23 mouse cellular contexts compared by ENCODE assay signal in the genomic region with DNA sequence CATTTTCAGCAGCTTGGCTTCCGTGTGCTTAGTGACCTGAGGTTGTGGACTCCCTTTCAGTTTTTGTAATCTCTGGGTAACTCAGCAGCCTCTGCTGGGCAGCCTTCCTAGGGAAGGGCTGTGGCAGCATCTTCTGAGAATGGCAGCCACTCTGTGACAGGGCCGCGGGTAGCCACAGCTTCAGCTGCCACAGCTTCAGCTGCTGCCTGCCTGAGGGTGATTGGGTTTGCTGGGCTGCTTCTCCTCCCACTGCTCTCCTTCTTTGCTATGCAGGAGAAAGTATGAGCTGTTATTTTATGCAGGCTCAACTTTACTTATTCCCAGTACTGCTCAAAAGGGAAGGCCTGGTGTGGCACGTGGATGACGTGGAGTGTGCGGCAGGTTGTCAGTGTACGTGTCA. TPM values are rescaled to one million over a fixed set of nuclear protein-coding genes. Genes with fewer than 3 reads are reported as not detected.
A peak's percentile ranks its signal among the peaks of the same experiment; 100 is the strongest.
DNase-seq lines count a peak whose midpoint lies in the region; ATAC-seq and TF ChIP-seq lines count a peak whose summit lies in the region.
"Had no signal": no experiment of that assay in that cellular context is flagged by ENCODE, and none has a peak within 500 bp of the region (broad histone marks: within the 10 kb centered on the region; RNA-seq: fewer than 3 reads in every experiment).

No protein-coding gene starts in this region.

- no peak for TF ChIP-seq POLR2A in myocyte (IDR thresholded peaks at IDR 0.05; ENCODE audit: insufficient read length, low read depth)

- H3K27me3 ChIP-seq in hindbrain, postnatal 0 days (ENCODE audit: insufficient read depth, low read length) = no peaks in the 10 kb centered on the region
- H3K27me3 ChIP-seq in hindbrain, embryonic 10.5 days (ENCODE audit: insufficient read depth, poor library complexity, severe bottlenecking) = no peaks in the 10 kb centered on the region
- peaks cover 36% of the 10 kb centered on the region for H3K27me3 ChIP-seq in myocyte (ENCODE audit: control insufficient read depth, insufficient read depth, insufficient read length)

- peak; percentile 3 for DNase-seq in hindbrain, postnatal 0 days (ENCODE audit: low spot score)
- DNase-seq in hindbrain, embryonic 10.5 days (ENCODE audit: low spot score) = no peak
- no peak for DNase-seq in cerebellum, adult 11-12 months
- DNase-seq: adrenal gland, adult 2 months; adrenal gland, adult 8-10 months; adrenal gland, postnatal 10 days; adrenal gland, postnatal 14 days; adrenal gland, postnatal 25 days; adrenal gland, postnatal 36 days; B cell, adult 2 months; cerebellum, adult 11 months; cerebellum, adult 18-20 months; cerebellum, adult 2 months had no signal

- H3ac ChIP-seq in myocyte (ENCODE audit: control insufficient read depth, insufficient read length) = no peak overlapping the region

- H3K4me1 ChIP-seq in hindbrain, postnatal 0 days (ENCODE audit: insufficient read depth, low read length) = no peaks in the 10 kb centered on the region
- no peaks in the 10 kb centered on the region for H3K4me1 ChIP-seq in hindbrain, embryonic 10.5 days (replicated peaks)

- TF ChIP-seq CTCF in hindbrain, postnatal 0 days (IDR thresholded peaks at IDR 0.05; ENCODE audit: low read depth) = no peak

- ATAC-seq in hindbrain, postnatal 0 days = no peak
- ATAC-seq: activated CD4-positive, CD25-positive, alpha-beta regulatory T cell, adult 4 months; CD4-positive, CD25-positive, alpha-beta regulatory T cell, adult 4 months; Patski had no signal

- no peak overlapping the region for H3K4me3 ChIP-seq in hindbrain, postnatal 0 days (ENCODE audit: low read length)
- no peak overlapping the region for H3K4me3 ChIP-seq in hindbrain, embryonic 10.5 days
- H3K4me3 ChIP-seq in myocyte = no peak overlapping the region

- no peaks in the 10 kb centered on the region for H3K36me3 ChIP-seq in hindbrain, postnatal 0 days (ENCODE audit: insufficient read depth, low read length)
- no peaks in the 10 kb centered on the region for H3K36me3 ChIP-seq in hindbrain, embryonic 10.5 days
- no peaks in the 10 kb centered on the region for H3K36me3 ChIP-seq in myocyte (ENCODE audit: control insufficient read depth, insufficient read depth)
- H3K36me3 ChIP-seq: G1E had no signal

- no peak overlapping the region for H3K9ac ChIP-seq in hindbrain, postnatal 0 days (replicated peaks; ENCODE audit: low read length)

- H3K9me3 ChIP-seq in hindbrain, postnatal 0 days (ENCODE audit: low read length) = no peaks in the 10 kb centered on the region
- no peaks in the 10 kb centered on the region for H3K9me3 ChIP-seq in hindbrain, embryonic 10.5 days
- H3K9me3 ChIP-seq: G1E had no signal

- H3K27ac ChIP-seq in hindbrain, postnatal 0 days = no peak overlapping the region
- H3K27ac ChIP-seq in hindbrain, embryonic 10.5 days = no peak overlapping the region

- H3K4me2 ChIP-seq in hindbrain, postnatal 0 days (ENCODE audit: low read depth, low read length) = no peak overlapping the region
- no peak overlapping the region for H3K4me2 ChIP-seq in myocyte (ENCODE audit: low read depth)

- 89% methylated on average over 7 of the region's 7 CpGs for WGBS in hindbrain, postnatal 0 days
- WGBS in hindbrain, embryonic 10.5 days = 93% methylated on average over 7 of the region's 7 CpGs

- no peaks in the 10 kb centered on the region for H3K79me2 ChIP-seq in myocyte (ENCODE audit: control insufficient read depth, insufficient read depth)

TF ChIP-seq in myocyte, 11 proteins besides CTCF, POLR2A, EP300 and RAD21:
- no peak for TF ChIP-seq CEBPB (IDR thresholded peaks at IDR 0.05; ENCODE audit: insufficient read depth, poor library complexity, severe bottlenecking)
- TF ChIP-seq TCF12 (IDR thresholded peaks at IDR 0.05; ENCODE audit: insufficient read depth, poor library complexity, severe bottlenecking) = no peak
- peak; percentile 62 for TF ChIP-seq TCF3 (IDR thresholded peaks at IDR 0.05; ENCODE audit: insufficient read length, low read depth)
- TF ChIP-seq MYOD1 (IDR thresholded peaks at IDR 0.05; ENCODE audit: control insufficient read depth in 1 of 3, insufficient read length in 2 of 3, low read depth in 2 of 3) = peak in 2 of 3 experiments; percentile 64 to 85
- TF ChIP-seq REST (IDR thresholded peaks at IDR 0.05; ENCODE audit: insufficient read depth, insufficient read length) = no peak
- peak; percentile 38 to 92 (median 86) for TF ChIP-seq MYOG (IDR thresholded peaks at IDR 0.05; ENCODE audit: control insufficient read depth in 1 of 3, insufficient read depth in 1 of 3, insufficient read length in 2 of 3, low read depth in 2 of 3)

RNA-seq across cellular contexts. Expression of a gene that starts 24.3 kb away (rescaled TPM):
- not detected in 2 replicates for total RNA-seq in hindbrain, postnatal 0 days (2014; rRNA removed)
- not detected in 2 replicates for polyA plus RNA-seq in hindbrain, postnatal 0 days (2015; fragmentation: Nextera tagmentation; extraction: Ambion mirVana)
- not detected in 2 replicates for polyA plus RNA-seq in hindbrain, embryonic 10.5 days (2016; fragmentation: Nextera tagmentation; extraction: Ambion mirVana)
- polyA plus RNA-seq in myocyte (2012; fragmentation: generic; extraction: Trizol) = not detected
- total RNA-seq: adrenal gland, adult 18-20 months; adrenal gland, adult 2 months; adrenal gland, adult 8-10 months; adrenal gland, postnatal 10 days; adrenal gland, postnatal 14 days; adrenal gland, postnatal 25 days; adrenal gland, postnatal 36 days; CH12.LX; G1E; MEL had no signal
- polyA plus RNA-seq: activated CD4-positive, CD25-positive, alpha-beta regulatory T cell, adult 4 months; adrenal gland, adult 2 months; brain, embryonic 14.5 days; C2C12; CD4-positive, CD25-positive, alpha-beta regulatory T cell, adult 4 months; G1E; Patski had no signal

RNA-seq across cellular contexts. Expression of a gene that starts 28.2 kb away (rescaled TPM):
- total RNA-seq in hindbrain, postnatal 0 days (2014; rRNA removed) = 106 and 111 TPM in 2 replicates
- 72.5 and 88.3 TPM in 2 replicates for polyA plus RNA-seq in hindbrain, postnatal 0 days (2015; fragmentation: Nextera tagmentation; extraction: Ambion mirVana)
- polyA plus RNA-seq in hindbrain, embryonic 10.5 days (2016; fragmentation: Nextera tagmentation; extraction: Ambion mirVana) = 4.7 and 5.5 TPM in 2 replicates
- polyA plus RNA-seq in myocyte (2012; fragmentation: generic; extraction: Trizol) = not detected
- total RNA-seq: adrenal gland, adult 18-20 months; adrenal gland, adult 2 months; adrenal gland, postnatal 14 days; adrenal gland, postnatal 25 days; adrenal gland, postnatal 36 days; CH12.LX; MEL had no signal
- polyA plus RNA-seq: activated CD4-positive, CD25-positive, alpha-beta regulatory T cell, adult 4 months; adrenal gland, adult 2 months; CD4-positive, CD25-positive, alpha-beta regulatory T cell, adult 4 months; G1E had no signal

RNA-seq across cellular contexts. Expression of a gene that starts 52.5 kb away (rescaled TPM):
- 17.9 and 26.5 TPM in 2 replicates for total RNA-seq in hindbrain, postnatal 0 days (2014; rRNA removed)
- polyA plus RNA-seq in hindbrain, postnatal 0 days (2015; fragmentation: Nextera tagmentation; extraction: Ambion mirVana) = 8.3 and 9.9 TPM in 2 replicates
- 0.26 and 0.56 TPM in 2 replicates for polyA plus RNA-seq in hindbrain, embryonic 10.5 days (2016; fragmentation: Nextera tagmentation; extraction: Ambion mirVana)
- not detected for polyA plus RNA-seq in myocyte (2012; fragmentation: generic; extraction: Trizol)
- total RNA-seq: CH12.LX, MEL had no signal
- polyA plus RNA-seq: activated CD4-positive, CD25-positive, alpha-beta regulatory T cell, adult 4 months; C2C12; CD4-positive, CD25-positive, alpha-beta regulatory T cell, adult 4 months had no signal

RNA-seq across cellular contexts. Expression of a gene that starts 52.8 kb away (rescaled TPM):
- 0.11 and 0.16 TPM in 2 replicates for total RNA-seq in hindbrain, postnatal 0 days (2014; rRNA removed)
- 0.14 and 0.45 TPM in 2 replicates for polyA plus RNA-seq in hindbrain, postnatal 0 days (2015; fragmentation: Nextera tagmentation; extraction: Ambion mirVana)
- polyA plus RNA-seq in hindbrain, embryonic 10.5 days (2016; fragmentation: Nextera tagmentation; extraction: Ambion mirVana) = 0.05 and 0.08 TPM in 2 replicates
- polyA plus RNA-seq in myocyte (2012; fragmentation: generic; extraction: Trizol) = not detected
- total RNA-seq: adrenal gland, adult 8-10 months; adrenal gland, postnatal 10 days; adrenal gland, postnatal 14 days; adrenal gland, postnatal 25 days; CH12.LX; MEL had no signal
- polyA plus RNA-seq: activated CD4-positive, CD25-positive, alpha-beta regulatory T cell, adult 4 months; adrenal gland, adult 2 months; C2C12; CD4-positive, CD25-positive, alpha-beta regulatory T cell, adult 4 months; G1E had no signal

Comparison
In these comparisons a context has a peak if more than half of its experiments do, and no peak if none do; other contexts are left out.
1. RNA of a gene that starts 28.2 kb away (polyA plus RNA-seq): 72.5 to 88.3 TPM in hindbrain, postnatal 0 days; 4.7 to 5.5 TPM in hindbrain, embryonic 10.5 days and not detected in myocyte (single experiment); every median in the first group is over 10 times any median in the second.